Mouse (Mus musculus) stomach, embryonic 16.5 days (tissue): Measurements from ENCODE around the gene Ppard. TPM values are rescaled to one million over a fixed set of nuclear protein-coding genes. Genes with fewer than 3 reads are reported as not detected.
A peak's percentile ranks its signal among the peaks of the same experiment; 100 is the strongest.

ENCODE experiments used
- ATAC-seq: fragments of 200-750 bp; cut with Nextera tagmentation; 2 replicates; pipeline ENCODE4 v1.8.0; 2017; ENCODE audit warnings: moderate number of reproducible peaks, moderate TSS enrichment; ENCODE audit not compliant: insufficient read depth, low FRiP score
- H3K27ac ChIP-seq: fragments of 300-500 bp; sonication (generic); 2 replicates; pipeline ENCODE4 v1.5.1; 2014; ENCODE audit warnings: low read length
- H3K27me3 ChIP-seq: fragments of 300-500 bp; sonication (generic); 2 replicates; pipeline ENCODE4 v1.6.1; 2014; ENCODE audit warnings: low read length, control low read depth, mixed read lengths; ENCODE audit not compliant: control insufficient read depth, insufficient read depth
- H3K36me3 ChIP-seq: fragments of 300-500 bp; sonication (generic); 2 replicates; pipeline ENCODE4 v1.6.1; 2014; ENCODE audit warnings: low read length; ENCODE audit not compliant: control insufficient read depth, insufficient read depth
- H3K4me1 ChIP-seq: fragments of 300-500 bp; sonication (generic); 2 replicates; pipeline ENCODE4 v1.6.1; 2014; ENCODE audit warnings: low read length, control low read depth, mixed read lengths; ENCODE audit not compliant: control insufficient read depth, insufficient read depth
- H3K4me2 ChIP-seq: fragments of 300-500 bp; sonication (generic); 2 replicates; pipeline ENCODE4 v1.6.1; 2014; ENCODE audit warnings: low read depth, low read length, mixed read lengths
- H3K4me3 ChIP-seq: fragments of 300-500 bp; sonication (generic); replicated peaks from 2 replicates; pipeline ENCODE4 v1.5.1; 2014; ENCODE audit warnings: mild to moderate bottlenecking, low read length
- H3K9ac ChIP-seq: fragments of 300-500 bp; sonication (generic); 2 replicates; pipeline ENCODE4 v1.6.1; 2014; ENCODE audit warnings: low read length
- H3K9me3 ChIP-seq: fragments of 300-500 bp; sonication (generic); replicated peaks from 2 replicates; pipeline ENCODE4 v1.6.1; 2016; ENCODE audit warnings: low read length, control low read depth; ENCODE audit not compliant: control insufficient read depth
- WGBS: fragments of 180-500 bp; shearing (Covaris S2); extraction: QIAGEN DNeasy Blood & Tissue Kit; methylation state at CpG from one replicate; pipeline ENCODE4 v1.1.7; 2014; 5-methylcytosine and 5-hydroxymethylcytosine counted together
- polyA plus RNA-seq: library from polyadenylated mRNA; unstranded; fragments of >200 nt; fragmentation: Nextera tagmentation; extraction: Ambion mirVana; gene quantifications from 2 replicates; pipeline ENCODE4 v1.2.1, GENCODE M21; 2015

Gene Ppard
- polyA plus RNA-seq, 1 experiment from 2014 or later = 2.8 TPM

DNA sequence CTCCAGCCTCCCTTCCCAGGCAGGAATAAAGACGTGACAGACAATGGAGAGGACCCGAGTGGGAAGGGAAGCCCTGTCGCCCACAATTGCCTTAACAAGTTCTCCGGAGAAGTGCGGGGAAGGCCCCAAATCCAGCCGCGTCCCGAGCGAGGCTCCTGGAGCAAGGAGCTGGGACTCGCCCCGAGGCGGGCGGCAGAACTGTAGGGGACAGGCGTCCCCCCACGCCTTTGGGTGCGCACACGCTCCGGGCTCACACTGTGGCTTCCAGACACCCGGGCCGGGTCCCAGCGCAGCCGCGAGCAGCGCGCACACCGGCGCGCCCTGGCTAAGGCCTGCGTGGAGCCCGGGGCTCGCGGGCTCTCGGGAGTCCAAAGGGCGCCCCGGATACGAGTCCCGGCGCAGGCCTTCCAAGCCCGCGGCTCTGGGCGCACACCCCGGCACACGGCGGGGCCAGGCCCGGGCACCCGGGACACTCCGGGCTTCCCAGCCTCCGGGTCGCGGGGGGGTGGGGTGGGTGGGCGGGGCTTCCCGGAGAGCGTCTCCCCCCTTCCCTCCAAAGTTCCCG, 117.5 kb downstream of the Ppard start:
- H3K9ac ChIP-seq = peak overlapping the region; percentile 91
- no peaks in the 10 kb centered on the region for H3K27me3 ChIP-seq
- no peaks in the 10 kb centered on the region for H3K9me3 ChIP-seq
- H3K4me3 ChIP-seq = peak overlapping the region; percentile 89
- H3K27ac ChIP-seq = peak overlapping the region; percentile 99
- peaks cover 50% of the 10 kb centered on the region for H3K4me1 ChIP-seq
- ATAC-seq = peak; percentile 27
- WGBS = under 1% methylated on average over 52 of the region's 54 CpGs
- no peaks in the 10 kb centered on the region for H3K36me3 ChIP-seq
- peak overlapping the region; percentile 70 for H3K4me2 ChIP-seq

DNA sequence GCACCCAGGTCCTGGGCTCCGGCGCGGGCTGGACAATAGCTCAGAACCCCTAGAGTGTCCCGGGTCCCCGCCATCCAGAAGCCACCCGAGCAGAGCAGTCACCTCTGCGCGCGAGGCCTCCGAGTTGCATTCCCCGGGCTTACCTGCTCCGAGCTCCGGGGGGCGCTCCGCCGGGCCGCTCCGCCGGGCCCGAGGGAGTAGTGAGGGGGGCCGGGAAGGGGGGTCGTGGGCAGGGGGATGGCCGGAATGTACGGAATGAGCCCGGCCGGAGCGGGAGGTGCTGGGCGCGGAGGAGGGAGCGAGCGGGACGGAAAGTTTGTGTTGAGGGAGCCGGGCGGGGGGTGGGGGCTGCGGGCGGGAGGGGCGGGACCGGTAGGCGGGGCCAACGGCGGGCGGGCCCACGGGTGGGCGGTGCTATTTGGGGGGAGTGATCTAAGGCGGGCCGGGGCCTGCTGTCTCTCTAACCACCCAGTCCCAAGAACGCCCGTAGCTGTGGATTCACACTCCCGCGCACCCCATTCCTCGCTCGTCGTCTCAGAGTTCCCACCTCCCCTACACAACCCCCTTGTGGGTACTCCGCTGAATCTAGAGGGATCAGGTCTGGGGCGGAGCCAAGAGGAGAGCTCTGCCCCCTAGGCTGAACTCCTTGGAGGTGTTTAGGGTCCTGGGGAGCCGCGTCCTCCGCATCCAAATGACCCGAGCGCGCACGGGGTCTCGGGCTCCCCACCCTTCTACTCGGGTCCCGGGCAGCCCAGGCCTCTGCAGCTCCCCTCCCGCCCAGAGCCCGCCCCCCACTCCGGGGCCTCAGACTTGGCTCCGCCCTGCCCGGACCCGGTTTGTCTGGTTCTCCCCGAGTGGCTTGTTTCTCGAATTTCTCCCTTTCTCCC, 118.2 kb downstream of the Ppard start, which contains the start of gene Tead3:
Gene Tead3 (minus strand): TSS at position 352 of the 887 bp plus-strand sequence.
- WGBS = under 1% methylated on average over 62 of the region's 73 CpGs
- Histone ChIP-seq H3K4me2 (peak within 1 kb of the TSS; percentile 70), H3K9me3 (no peaks in the 10 kb centered on the region), H3K36me3 (no peaks in the 10 kb centered on the region), H3K27me3 (no peaks in the 10 kb centered on the region), H3K27ac (peak within 1 kb of the TSS; percentile 100), H3K4me1 (peaks cover 42% of the 10 kb centered on the region), H3K9ac (peak within 1 kb of the TSS; percentile 91), H3K4me3 (peak within 1 kb of the TSS; percentile 89)
- ATAC-seq = peak; percentile 92

Other genes with a start within 250 kb of the Ppard start
- 1.1 and 1.9 TPM in 2 replicates for gene Tcp11, start 152.1 kb upstream of the Ppard start, polyA plus RNA-seq
- gene Scube3, start 90.6 kb upstream of the Ppard start, polyA plus RNA-seq = 1.3 and 2.5 TPM in 2 replicates
- gene Zfp523, start 55.6 kb upstream of the Ppard start, polyA plus RNA-seq = 26.0 and 27.5 TPM in 2 replicates
- 8.5 and 8.8 TPM in 2 replicates for gene Def6, start 24.9 kb upstream of the Ppard start, polyA plus RNA-seq
- 19.0 and 20.4 TPM in 2 replicates for gene Fance, start 80.8 kb downstream of the Ppard start, polyA plus RNA-seq
- 538 and 564 TPM in 2 replicates for gene Rpl10a, start 95.8 kb downstream of the Ppard start, polyA plus RNA-seq
- gene Tead3, start 118.1 kb downstream of the Ppard start, polyA plus RNA-seq = 11.8 and 12.3 TPM in 2 replicates
- 4.6 and 5.4 TPM in 2 replicates for gene Tulp1, start 132.5 kb downstream of the Ppard start, polyA plus RNA-seq